ENCODE assay signal across 8 mouse cellular contexts in the genomic region with DNA sequence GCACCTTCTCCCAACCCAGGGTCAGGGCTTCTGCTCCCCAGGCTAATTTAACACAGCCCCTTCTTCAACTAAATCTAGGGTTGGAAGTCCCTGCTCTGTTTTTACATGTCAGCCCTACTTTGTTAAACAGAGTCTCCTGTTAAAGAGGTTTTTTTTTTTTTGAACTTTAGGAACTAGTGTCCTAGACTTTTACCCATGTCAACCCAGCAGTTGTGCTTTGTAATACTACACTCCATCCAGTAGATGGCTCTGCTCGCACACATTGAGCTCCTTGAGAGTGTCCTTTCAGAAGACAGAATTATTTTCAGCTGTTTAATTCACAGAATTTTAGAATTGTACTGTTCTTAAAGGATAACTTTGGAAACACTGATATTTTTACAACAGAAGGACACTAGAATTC. TPM values are rescaled to one million over a fixed set of nuclear protein-coding genes. Genes with fewer than 3 reads are reported as not detected.
DNase-seq lines count a peak whose midpoint lies in the region; ATAC-seq and TF ChIP-seq lines count a peak whose summit lies in the region.

No protein-coding gene starts in this region.

- H3K27me3 ChIP-seq in G1E (ENCODE audit: insufficient read depth, low read length), result peaks cover 2% of the 10 kb centered on the region; the same call in 1 of the 2 replicates
- no peaks in the 10 kb centered on the region for H3K27me3 ChIP-seq in embryonic facial prominence, embryonic 15.5 days
- no peaks in the 10 kb centered on the region for H3K27me3 ChIP-seq in hindbrain, embryonic 15.5 days
- H3K27me3 ChIP-seq in liver, embryonic 12.5 days (replicated peaks), result 0 out of 2 replicates have a peak, but pooled peaks cover 3% of the 10 kb centered on the region

- peak; percentile 38; the same call in 1 of the 2 replicates for ATAC-seq in G1E (ENCODE audit: extremely low read depth, insufficient number of reproducible peaks, low FRiP score, poor library complexity, severe bottlenecking)
- ATAC-seq in embryonic facial prominence, embryonic 15.5 days (ENCODE audit: insufficient number of reproducible peaks, low FRiP score, low TSS enrichment, low read depth), result no peak
- ATAC-seq in hindbrain, embryonic 15.5 days (ENCODE audit: low FRiP score, low read depth), result no peak
- ATAC-seq in liver, embryonic 12.5 days, result no peak

- peak; percentile 57 to 60 for DNase-seq in cerebellum, postnatal 10 days
- DNase-seq in cerebellum, postnatal 4 days (ENCODE audit: low spot score in 2 of 2), result no peak
- DNase-seq in G1E (ENCODE audit: low spot score), result peak; percentile 30
- peak; percentile 34 to 49 for DNase-seq in natural killer cell, adult 2 months (ENCODE audit: low spot score in 2 of 2)
- no peak for DNase-seq in ovary, postnatal 14 days (ENCODE audit: low spot score)

- peak overlapping the region; percentile 86; the same call in 1 of the 2 replicates for H3K4me3 ChIP-seq in G1E (ENCODE audit: low read depth, low read length)
- H3K4me3 ChIP-seq in embryonic facial prominence, embryonic 15.5 days (replicated peaks), result peak overlapping the region; percentile 74
- H3K4me3 ChIP-seq in hindbrain, embryonic 15.5 days, result peak overlapping the region; percentile 82
- peak overlapping the region; percentile 74 for H3K4me3 ChIP-seq in liver, embryonic 12.5 days

- no peak overlapping the region for H3K9ac ChIP-seq in embryonic facial prominence, embryonic 15.5 days
- H3K9ac ChIP-seq in hindbrain, embryonic 15.5 days, result peak overlapping the region; percentile 78; the same call in 1 of the 2 replicates
- peak overlapping the region; percentile 85; the same call in 1 of the 2 replicates for H3K9ac ChIP-seq in liver, embryonic 12.5 days

- no peak overlapping the region for H3K27ac ChIP-seq in embryonic facial prominence, embryonic 15.5 days (replicated peaks)
- no peak overlapping the region for H3K27ac ChIP-seq in hindbrain, embryonic 15.5 days (replicated peaks)
- H3K27ac ChIP-seq in liver, embryonic 12.5 days, result no peak overlapping the region

- peaks cover 44% of the 10 kb centered on the region for H3K36me3 ChIP-seq in G1E (replicated peaks)
- H3K36me3 ChIP-seq in embryonic facial prominence, embryonic 15.5 days, result no peaks in the 10 kb centered on the region
- H3K36me3 ChIP-seq in hindbrain, embryonic 15.5 days, result 0 out of 2 replicates have a peak, but pooled peaks cover 3% of the 10 kb centered on the region
- peaks cover 24% of the 10 kb centered on the region for H3K36me3 ChIP-seq in liver, embryonic 12.5 days

- peak overlapping the region; percentile 66 for H3K4me2 ChIP-seq in embryonic facial prominence, embryonic 15.5 days (replicated peaks)
- H3K4me2 ChIP-seq in hindbrain, embryonic 15.5 days, result peak overlapping the region; percentile 92
- H3K4me2 ChIP-seq in liver, embryonic 12.5 days, result peak overlapping the region; percentile 92

- no peaks in the 10 kb centered on the region for H3K9me3 ChIP-seq in G1E (replicated peaks)
- no peaks in the 10 kb centered on the region for H3K9me3 ChIP-seq in embryonic facial prominence, embryonic 15.5 days (replicated peaks)
- no peaks in the 10 kb centered on the region for H3K9me3 ChIP-seq in hindbrain, embryonic 15.5 days
- no peaks in the 10 kb centered on the region for H3K9me3 ChIP-seq in liver, embryonic 12.5 days (replicated peaks)

- peak; percentile 64 for TF ChIP-seq CTCF in G1E (IDR thresholded peaks at IDR 0.05; ENCODE audit: low read depth, low read length)

- H3K4me1 ChIP-seq in G1E (ENCODE audit: insufficient read depth, low read depth, low read length), result peaks cover 58% of the 10 kb centered on the region
- peaks cover 18% of the 10 kb centered on the region for H3K4me1 ChIP-seq in embryonic facial prominence, embryonic 15.5 days
- H3K4me1 ChIP-seq in hindbrain, embryonic 15.5 days (replicated peaks), result peaks cover 45% of the 10 kb centered on the region
- H3K4me1 ChIP-seq in liver, embryonic 12.5 days, result peaks cover 48% of the 10 kb centered on the region

- 0% methylated on average over 1 of the region's 1 CpGs for WGBS in embryonic facial prominence, embryonic 15.5 days
- WGBS in hindbrain, embryonic 15.5 days, result 7% methylated on average over 1 of the region's 1 CpGs
- WGBS in liver, embryonic 12.5 days (ENCODE audit: insufficient replicate concordance), result 0% methylated on average over 1 of the region's 1 CpGs

RNA-seq across cellular contexts. Expression of a gene that starts 2.3 kb away (rescaled TPM):
- total RNA-seq in G1E (2014; fragmentation: Nextera tagmentation), result 9.6 and 12.0 TPM in 2 replicates
- 12.4 and 13.3 TPM in 2 replicates for total RNA-seq in G1E (2017)
- 3.3 and 3.8 TPM in 2 replicates for polyA plus RNA-seq in G1E (2012)
- polyA plus RNA-seq in embryonic facial prominence, embryonic 15.5 days (2015; fragmentation: Nextera tagmentation; extraction: Ambion mirVana), result 2.4 and 2.5 TPM in 2 replicates
- polyA plus RNA-seq in hindbrain, embryonic 15.5 days (2015; fragmentation: Nextera tagmentation; extraction: Ambion mirVana), result 3.4 TPM in 2 replicates
- 4.2 TPM in 2 replicates for polyA plus RNA-seq in liver, embryonic 12.5 days (2016; fragmentation: Nextera tagmentation; extraction: Ambion mirVana)

RNA-seq across cellular contexts. Expression of a gene that starts 12.7 kb away (rescaled TPM):
- total RNA-seq in G1E (2014; fragmentation: Nextera tagmentation) (1.6 and 2.5 TPM in 2 replicates), G1E (2017) (1.7 and 3.2 TPM in 2 replicates)
- 0.02 and 0.08 TPM in 2 replicates for polyA plus RNA-seq in G1E (2012)
- 23.1 and 23.3 TPM in 2 replicates for polyA plus RNA-seq in embryonic facial prominence, embryonic 15.5 days (2015; fragmentation: Nextera tagmentation; extraction: Ambion mirVana)
- polyA plus RNA-seq in hindbrain, embryonic 15.5 days (2015; fragmentation: Nextera tagmentation; extraction: Ambion mirVana), result 11.0 and 11.8 TPM in 2 replicates
- polyA plus RNA-seq in liver, embryonic 12.5 days (2016; fragmentation: Nextera tagmentation; extraction: Ambion mirVana), result 1.2 TPM in 2 replicates

Comparison
In these comparisons a context has a peak if more than half of its experiments do, and no peak if none do; other contexts are left out.
1. DNase-seq: peak in cerebellum, postnatal 10 days (2 of 2), G1E (single experiment) and natural killer cell, adult 2 months (2 of 2); none in cerebellum, postnatal 4 days (0 of 2) and ovary, postnatal 14 days (single experiment).
2. Peak in every context shown above with its lines, with median percentiles within 50 percentile points of each other: H3K4me3 ChIP-seq and H3K4me2 ChIP-seq.